Mouse (Mus musculus) adrenal gland, postnatal 10 days (tissue): ENCODE results near the gene Dtd1. TPM values are rescaled to one million over a fixed set of nuclear protein-coding genes. Genes with fewer than 3 reads are reported as not detected.
A peak's percentile ranks its signal among the peaks of the same experiment; 100 is the strongest.

Source experiments
- DNase-seq: peaks from one replicate; pipeline ENCODE4 v3.0.0; 2021; ENCODE audit warnings: mixed read lengths
- total RNA-seq, 2 experiments: library from RNA; stranded (reverse); gene quantifications; 2 replicates each; pipeline ENCODE4 v1.2.3; 2021

The Dtd1 gene
- total RNA-seq, 2 experiments from 2014 or later = 17.9 to 22.6 TPM

DNA sequence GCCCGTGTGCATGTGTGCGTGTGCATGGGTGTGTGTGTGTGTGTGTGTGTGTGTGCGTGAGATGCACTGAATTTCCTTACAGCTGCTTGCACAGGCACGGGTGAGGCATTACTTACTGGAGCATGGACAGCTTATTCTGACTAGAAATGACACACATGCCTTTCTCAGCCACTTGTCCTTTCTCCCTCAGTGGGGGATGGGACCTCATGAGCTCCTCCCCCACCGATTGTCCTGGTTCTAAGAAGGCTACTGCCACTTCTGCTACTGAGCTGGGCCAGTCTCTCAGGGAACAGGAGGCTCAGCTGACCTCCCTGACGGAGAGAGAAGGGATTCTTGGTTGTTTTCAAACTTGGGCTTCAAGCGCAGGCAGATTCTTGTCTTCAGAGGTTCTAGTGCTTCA is 40.4 kb downstream of the Dtd1 start:
- no peak for DNase-seq

DNA sequence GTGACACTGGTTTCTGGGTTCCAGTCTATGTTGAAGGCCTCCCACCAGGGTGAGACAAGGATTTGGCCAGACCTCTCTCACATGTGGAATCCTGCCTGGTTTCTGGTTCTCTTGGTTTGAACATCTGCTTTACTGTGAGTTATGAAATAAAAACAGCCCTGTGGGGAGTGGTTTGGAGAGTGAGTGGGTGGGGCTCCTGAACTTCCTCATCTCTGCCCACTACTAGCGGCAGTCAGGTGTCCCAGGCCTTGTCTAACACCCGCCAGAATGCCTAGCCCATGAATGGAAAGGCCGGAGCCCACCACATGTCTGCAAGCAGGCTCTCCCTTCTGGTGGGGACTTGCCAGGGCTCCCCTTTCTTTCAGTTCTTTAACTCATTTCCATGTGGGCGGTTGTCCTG is 42.3 kb downstream of the Dtd1 start:
- no peak for DNase-seq

DNA sequence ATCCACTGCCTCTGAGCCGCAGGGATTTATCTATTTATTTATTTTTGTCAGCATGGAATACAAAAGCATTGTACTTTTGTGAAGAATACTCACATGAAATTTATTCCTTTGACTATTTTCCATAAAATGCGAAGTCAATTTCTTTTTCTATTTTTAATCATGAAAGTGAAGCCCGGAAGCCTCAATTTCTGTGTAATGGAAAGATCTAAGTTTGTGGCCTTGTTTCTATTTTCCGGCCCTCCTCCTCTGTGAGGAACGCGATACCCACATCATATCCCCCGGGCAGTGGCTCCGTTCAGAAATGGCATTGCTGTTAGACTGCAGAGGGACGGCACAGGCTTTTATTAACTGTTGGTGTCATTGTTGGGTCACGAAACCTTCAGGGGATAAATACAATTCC is 46.7 kb downstream of the Dtd1 start:
- DNase-seq = no peak

DNA sequence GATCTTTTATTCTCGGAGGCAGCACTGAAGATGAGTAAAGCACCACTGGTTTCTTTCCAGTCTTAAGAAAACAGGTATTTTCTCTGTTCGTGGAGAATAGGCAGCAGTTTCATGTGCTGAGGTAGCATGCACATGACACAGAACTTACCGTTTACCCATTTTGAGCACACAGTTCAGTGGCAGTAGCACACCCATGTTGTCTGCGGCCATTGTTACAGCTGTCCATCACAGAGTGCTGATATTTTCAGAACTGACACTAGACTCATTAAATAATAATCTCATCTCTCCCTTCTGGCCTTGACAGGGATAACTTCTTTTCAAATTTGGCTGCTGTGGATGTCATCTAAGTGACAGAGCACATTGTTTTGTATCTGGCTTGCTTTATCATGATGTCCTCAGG is 47.5 kb downstream of the Dtd1 start:
- no peak for DNase-seq

DNA sequence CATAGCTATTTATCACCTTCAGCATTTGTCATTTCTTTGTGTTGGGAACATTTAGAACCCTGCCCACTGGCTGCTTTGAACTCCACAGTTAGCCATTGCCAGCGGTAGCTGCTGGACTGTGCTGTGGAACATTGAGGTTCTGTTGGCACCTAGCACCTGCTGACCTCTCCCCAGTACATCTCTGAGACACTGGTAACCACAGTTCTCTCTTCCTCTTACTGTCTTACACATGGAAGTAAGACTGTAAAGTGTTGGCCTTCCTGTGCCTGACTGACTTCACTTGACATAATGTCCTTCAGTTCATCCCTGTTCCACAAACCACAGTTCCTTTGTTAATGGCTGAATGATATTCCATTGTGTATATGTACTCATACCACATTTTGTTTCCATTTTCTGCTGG is 50.3 kb downstream of the Dtd1 start:
- no peak for DNase-seq

DNA sequence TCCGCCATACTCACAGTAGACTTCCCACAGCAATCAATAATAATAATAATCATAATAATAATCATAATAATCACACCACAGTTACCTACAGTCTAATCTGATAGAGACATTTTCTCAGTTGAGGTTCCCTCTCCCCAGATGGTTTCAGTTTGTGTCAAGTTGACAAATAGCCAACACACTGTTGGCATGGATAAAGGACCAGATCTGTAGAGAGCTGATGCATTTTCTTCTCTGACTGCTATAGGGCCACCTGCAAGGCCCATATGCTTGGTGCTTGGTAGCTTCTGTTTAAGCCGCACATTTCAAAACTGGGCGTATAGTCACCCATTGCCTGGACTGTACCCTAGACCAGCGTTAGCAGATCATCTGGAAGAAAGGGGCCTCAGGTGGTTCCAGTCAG is 53.1 kb downstream of the Dtd1 start:
- no peak for DNase-seq

GRCm38 (mm10) chr2:144655307-144655706 is 55.6 kb downstream of the Dtd1 start:
- DNase-seq = no peak

GRCm38 (mm10) chr2:144668507-144668906 is 68.8 kb downstream of the Dtd1 start:
- DNase-seq = no peak

DNA sequence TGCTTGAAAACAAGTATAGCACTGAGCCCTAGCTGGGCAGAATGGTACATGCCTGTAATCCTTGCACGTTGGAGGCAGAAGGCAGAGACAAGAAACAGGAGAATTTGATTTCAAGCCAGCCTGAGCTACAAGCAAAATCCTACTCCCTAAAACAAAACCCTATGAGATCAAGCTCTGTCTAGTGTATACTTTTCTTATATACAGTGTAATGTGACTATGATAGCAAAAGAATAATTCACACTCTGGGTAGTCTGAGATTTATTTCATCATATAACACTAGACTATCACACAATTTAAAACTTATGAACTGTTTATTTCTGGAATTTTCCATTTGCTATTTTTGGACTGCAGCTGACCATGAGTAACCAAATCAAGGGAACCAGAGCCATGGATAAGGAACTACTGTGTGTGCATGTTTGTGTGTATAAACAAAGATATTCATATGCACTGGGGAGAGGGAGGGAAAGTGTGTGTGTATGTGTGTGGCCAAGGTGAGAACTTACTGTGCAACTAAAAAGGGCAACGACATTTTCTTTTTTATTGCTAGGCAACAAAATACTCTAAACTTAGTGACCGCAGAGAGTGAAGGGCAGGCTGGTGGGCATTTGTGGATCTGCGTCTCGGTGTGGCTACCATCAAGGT is 70.7 kb downstream of the Dtd1 start:
- DNase-seq = no peak

- peak; percentile 44 for DNase-seq
Measured at GRCm38 (mm10) chr2:144672397-144672796, 72.7 kb downstream of the Dtd1 start.

DNA sequence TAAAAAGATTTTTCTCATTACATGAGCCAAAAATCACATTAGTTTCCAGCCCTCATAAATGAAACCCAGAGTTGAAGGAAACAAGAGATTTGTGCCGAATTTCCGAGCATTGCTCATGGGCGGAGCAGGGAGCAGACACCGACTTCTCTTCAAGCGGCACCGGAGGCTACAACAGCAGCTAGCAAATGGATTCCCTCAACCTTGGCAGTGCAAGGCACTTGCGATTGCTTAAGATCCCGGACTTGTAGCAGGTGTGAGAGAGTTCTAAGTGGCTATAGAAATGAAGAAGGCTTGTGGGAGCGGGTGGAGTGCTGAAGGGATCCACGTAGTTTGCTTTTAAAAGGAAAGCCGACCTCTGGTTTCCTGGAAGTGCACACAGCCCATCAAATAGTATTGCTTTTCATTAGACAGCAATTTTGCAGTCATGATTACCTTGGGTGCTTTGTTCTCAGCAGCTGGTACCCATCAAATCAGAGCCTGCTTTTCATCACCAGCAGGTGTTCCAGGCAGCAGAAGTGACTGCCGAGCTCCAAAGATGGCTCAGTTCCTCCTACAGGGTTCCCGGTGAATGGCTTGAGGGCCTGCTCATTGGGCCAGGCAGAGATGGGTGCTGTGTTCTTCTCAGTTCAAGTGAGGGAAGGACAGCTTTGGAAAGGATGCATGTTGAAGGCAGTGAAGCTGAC is 77.0 kb downstream of the Dtd1 start:
- DNase-seq = no peak

DNA sequence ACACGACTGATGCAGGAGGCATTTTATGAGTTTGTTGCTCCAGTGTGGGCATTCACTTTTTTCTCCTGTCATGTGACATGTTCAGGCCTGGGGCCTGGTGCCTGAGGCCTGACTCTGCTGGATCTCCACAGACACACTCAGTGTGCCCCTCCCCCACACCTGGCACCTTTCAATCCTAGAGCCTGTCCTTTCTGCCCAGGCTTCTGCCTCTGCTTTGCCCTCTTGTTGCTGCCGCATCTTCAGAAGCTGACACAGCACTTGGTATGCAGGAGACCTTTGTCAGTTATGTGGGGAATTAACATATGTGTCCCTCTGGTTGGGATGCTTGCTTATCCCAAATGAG is 77.5 kb downstream of the Dtd1 start:
- DNase-seq = no peak

- DNase-seq = no peak
Measured at GRCm38 (mm10) chr2:144678779-144679178, 79.1 kb downstream of the Dtd1 start.

DNA sequence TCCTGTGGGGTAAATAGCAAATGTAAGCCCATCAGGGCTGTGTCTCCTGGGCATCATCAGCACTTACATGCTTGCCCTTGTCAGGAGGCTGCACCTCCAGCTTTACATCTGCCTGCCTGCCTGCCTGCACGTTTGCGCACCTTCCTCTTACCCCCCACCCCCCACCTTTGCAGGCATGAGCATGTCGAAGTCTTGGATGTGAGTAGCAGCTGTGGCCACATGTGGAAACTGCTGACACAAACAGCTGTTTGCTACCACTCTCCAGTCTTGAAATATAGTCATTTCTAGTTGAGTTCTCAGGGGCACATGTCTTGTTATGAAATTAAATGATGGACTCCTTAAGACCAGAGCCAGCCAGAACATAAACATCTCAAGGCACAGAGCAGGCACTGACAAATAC is 79.7 kb downstream of the Dtd1 start:
- DNase-seq = no peak

GRCm38 (mm10) chr2:144692219-144692732 is 92.6 kb downstream of the Dtd1 start:
- no peak for DNase-seq

DNA sequence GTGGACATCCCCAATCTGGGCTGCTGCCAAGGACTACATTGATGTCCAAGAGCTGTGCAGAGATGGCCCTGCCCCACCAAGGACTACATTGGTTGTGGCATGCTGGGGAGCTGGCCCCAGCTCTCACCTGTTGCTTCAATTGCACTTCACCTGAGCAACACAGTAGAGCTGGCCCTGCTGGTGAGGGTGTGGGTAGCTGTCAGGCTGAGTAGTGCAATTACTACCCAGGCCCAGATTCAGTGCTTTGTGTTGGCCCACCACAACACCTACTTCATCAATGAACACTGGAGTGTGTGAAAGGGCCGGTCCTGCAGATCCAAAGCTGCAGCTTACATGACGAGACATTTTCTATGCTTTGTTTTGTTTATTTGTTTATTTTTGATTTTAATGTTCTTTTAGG is 93.1 kb downstream of the Dtd1 start:
- no peak for DNase-seq

DNA sequence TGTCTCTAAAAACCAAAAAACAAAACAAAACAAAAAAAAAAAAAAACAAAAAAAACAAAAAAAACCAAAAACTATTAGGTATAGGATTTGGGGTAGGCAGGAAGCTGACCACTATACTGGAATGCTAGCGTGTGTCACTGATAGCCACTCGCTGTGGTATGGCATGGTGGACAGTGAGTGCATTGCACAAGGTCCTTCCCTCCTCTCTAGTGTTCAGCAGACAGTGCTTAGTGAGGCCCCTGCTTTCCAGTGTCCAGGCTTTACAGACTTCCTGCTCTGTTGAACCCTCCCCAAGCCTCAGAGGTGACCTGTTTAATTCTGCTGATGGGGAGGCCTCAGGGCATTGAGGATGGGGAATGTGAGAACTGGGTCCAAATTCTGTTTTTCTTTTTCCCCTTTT is 95.2 kb downstream of the Dtd1 start:
- no peak for DNase-seq

GRCm38 (mm10) chr2:144698046-144698445 is 98.3 kb downstream of the Dtd1 start:
- no peak for DNase-seq

DNA sequence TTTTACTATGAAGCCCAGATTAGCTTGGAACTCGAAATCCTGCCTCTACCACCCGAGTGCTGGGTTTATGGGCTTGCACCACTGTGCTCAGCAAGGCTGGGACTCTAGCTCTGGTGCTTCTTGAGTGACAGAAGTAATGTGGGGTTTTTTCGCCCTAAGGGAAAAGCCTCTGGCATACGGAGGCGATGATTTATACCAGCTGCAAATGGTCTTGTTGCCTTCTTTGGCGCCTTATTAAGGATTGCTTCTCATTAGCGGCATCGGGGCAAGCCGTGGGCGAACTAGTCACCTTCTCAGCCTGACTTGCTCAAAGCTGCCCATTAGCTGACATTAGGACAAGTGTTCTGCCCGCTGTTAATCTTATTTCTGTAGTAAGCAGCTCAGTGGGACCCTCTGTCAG is 100.9 kb downstream of the Dtd1 start:
- no peak for DNase-seq

DNA sequence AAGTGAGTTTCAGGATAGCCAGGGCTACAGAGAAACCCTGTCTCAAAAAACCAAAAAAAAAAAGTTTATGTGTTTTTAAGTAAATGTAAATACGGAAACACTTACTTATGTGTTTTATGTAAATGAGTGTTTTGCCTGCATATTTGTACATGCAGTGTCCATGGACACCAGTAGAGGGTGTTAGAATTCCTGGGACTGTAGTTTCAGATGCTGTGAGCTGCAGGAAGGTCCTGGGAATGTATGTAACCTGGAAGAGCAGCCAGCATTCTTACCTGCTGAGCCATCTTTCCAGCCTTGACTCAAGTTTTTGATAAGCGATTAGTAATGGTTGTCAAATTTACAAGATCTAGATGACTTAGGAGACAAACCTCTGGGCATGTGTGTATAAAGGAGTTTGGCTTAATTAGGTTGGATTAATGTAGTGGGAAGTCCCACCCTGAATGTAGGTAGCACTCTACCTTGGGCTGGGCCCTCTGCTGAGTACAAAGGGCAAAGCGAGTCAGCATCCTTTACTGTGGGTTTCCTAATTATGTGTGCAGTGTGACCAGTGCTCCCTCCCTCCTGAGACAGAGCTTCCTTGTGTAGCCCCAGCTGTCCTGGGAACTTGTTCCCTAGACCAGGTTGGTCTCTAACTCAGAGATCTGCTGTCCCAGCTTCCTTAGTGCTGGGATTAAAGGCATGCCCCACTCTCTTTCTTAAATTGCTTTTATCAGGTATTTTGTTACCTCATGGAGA is 101.9 kb downstream of the Dtd1 start:
- no peak for DNase-seq

DNA sequence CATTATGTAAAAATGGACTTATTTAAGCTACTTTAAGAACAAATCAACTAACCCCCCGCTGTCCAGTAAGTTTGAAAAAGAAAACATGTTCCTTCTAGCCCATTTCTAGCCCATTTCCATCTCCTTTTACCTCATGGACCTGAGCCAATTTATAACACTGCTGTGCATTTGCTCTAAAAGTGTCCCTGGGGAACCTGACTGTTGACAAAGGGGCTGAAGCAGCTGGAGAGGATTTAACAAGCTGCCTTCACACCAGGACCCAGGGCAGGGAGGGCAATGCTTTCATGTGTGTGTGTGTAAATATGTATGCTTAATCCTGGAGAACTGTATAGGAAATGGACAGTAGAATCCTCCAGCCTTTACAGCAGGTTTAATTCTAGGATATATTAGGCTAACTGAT is 109.6 kb downstream of the Dtd1 start:
- DNase-seq = no peak

DNA sequence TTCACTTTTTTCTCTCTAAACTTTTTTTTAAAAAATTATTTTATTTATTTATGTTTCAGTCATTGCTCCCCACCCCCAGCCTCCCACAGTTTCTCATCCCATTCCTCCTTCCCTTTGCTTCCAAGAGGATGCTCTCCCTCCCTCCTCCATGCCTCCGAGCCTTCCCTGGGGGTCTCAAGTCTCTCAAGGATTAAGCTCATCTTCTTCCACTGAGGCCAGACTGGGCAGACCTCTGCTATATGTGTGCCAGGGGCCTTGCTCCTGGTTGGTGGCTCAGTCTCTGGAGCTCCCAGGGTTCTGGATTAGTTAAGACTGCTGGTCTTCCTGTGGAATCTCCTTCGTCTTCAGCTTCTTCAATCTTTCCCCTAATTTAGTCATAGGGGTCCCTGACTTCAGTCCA is 110.0 kb downstream of the Dtd1 start:
- DNase-seq = no peak

DNA sequence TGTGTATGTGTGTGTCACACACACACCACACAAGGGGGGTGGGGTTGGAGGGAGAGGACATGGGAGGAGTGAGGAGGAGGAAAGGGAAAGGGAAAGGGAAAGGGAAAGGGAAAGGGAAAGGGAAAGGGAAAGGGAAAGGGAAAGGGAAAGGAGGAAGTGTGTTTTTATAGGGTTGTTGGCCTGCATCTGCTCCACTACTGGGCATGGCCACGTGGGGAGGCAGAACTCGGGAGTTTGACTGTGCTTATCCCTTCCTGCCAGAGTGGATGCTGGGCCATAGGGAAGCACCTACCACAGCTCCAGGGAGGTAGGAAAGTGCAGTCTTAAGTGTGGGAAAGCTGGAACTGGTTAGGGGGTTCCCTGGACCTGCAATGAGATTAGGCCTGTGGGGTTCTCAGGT is 114.9 kb downstream of the Dtd1 start:
- DNase-seq = no peak
